Mouse (Mus musculus): ENCODE measurements at regions not wholly inside any gene's neighbourhood (a gene's known extent, or its start where the extent isn't known, plus 50 kb on each side); places are given as distances from the start of the nearest gene placed in this dataset.

DNA sequence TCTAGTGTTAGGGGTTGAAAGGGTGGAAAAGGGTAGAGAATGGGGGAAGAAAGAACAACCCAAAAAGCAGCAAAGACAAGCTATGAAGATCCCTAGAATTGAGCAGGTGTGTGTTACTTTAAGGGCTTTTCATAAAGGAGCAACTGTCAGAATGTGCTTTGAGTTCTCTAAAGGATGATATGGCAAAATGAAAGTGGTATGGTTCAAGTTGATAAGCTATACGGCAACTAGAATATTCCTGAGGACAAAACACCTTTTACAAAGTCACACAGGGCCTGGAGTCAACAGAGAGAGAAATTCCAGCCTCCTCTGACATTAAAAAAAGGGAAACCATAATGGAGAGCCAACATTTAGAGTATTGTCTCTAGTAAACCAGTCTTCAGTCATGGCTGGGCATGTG lies 320.6 kb upstream of the Pard3b start:
- no peak overlapping the region for H3K4me2 ChIP-seq
- no peak overlapping the region for H3K27ac ChIP-seq
- H3K9ac ChIP-seq, result no peak overlapping the region
- H3K4me1 ChIP-seq, result no peaks in the 10 kb centered on the region
- H3K4me3 ChIP-seq, result no peak overlapping the region
- WGBS, result 88% methylated on average over 1 of the region's 1 CpGs
- no peaks in the 10 kb centered on the region for H3K9me3 ChIP-seq
- ATAC-seq (replicated peaks), result no peak
- H3K36me3 ChIP-seq (replicated peaks), result no peaks in the 10 kb centered on the region
- H3K27me3 ChIP-seq (replicated peaks), result no peaks in the 10 kb centered on the region

DNA sequence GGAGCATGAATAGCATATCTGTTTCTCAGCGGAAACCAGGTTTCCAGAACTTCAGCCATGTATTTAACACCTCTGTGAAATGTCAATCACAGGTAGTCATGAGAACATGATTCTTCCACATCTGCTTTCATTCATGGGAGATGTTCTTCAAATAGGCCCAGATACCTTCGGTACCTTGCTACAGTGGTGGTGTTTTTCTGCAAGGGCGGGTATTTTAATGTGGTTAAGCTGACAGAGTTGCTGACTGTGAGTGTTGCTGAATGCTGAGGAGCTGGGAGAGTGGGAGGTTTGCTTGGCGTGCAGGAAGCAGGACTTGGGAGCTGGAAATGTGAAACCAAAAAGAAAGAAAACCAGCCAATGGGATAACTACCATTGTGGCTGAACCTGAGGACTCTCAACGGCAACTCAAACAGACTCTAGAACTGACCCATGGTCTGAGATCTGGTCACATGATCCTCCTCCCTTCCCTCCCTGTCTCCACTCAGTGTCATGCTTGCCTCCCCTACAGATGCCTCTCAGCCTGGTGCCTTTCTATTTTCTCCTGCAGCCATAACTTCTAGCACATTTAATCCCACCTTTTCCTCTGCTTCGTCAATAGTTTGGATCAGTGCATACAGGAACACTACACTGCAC lies 317.0 kb upstream of the Pard3b start:
- WGBS, result 84% methylated on average over 6 of the region's 6 CpGs
- no peak overlapping the region for H3K9ac ChIP-seq
- H3K4me1 ChIP-seq, result no peaks in the 10 kb centered on the region
- ATAC-seq (replicated peaks), result no peak
- H3K9me3 ChIP-seq, result no peaks in the 10 kb centered on the region
- H3K4me2 ChIP-seq, result no peak overlapping the region
- H3K36me3 ChIP-seq (replicated peaks), result no peaks in the 10 kb centered on the region
- H3K4me3 ChIP-seq, result no peak overlapping the region
- no peaks in the 10 kb centered on the region for H3K27me3 ChIP-seq (replicated peaks)
- H3K27ac ChIP-seq, result no peak overlapping the region

DNA sequence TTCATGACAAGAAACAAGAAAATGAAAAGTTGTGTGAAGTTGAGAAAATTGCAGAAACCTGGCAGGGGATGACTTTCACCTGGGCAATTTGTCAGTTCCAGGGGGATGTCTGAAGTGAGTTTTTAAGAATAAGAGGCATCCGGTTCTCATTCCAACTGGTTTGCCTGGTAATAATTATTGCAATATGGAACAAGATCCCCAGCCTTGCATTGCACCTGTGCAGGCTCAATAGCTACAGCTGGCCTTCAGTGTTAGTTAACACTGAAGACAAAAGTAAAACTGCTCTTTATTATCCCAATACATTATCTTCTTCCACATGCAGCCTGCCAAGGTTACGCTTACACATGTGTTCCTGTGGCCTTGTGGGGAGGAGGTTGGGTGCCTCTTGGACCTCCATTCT lies 307.2 kb upstream of the Pard3b start:
- 85% methylated on average over 2 of the region's 2 CpGs for WGBS
- Histone ChIP-seq H3K9ac (no peak overlapping the region), H3K27me3 (replicated peaks) (no peaks in the 10 kb centered on the region), H3K9me3 (no peaks in the 10 kb centered on the region), H3K36me3 (replicated peaks) (no peaks in the 10 kb centered on the region), H3K4me3 (no peak overlapping the region), H3K4me1 (no peaks in the 10 kb centered on the region), H3K27ac (no peak overlapping the region), H3K4me2 (no peak overlapping the region)
- ATAC-seq (replicated peaks), result no peak

DNA sequence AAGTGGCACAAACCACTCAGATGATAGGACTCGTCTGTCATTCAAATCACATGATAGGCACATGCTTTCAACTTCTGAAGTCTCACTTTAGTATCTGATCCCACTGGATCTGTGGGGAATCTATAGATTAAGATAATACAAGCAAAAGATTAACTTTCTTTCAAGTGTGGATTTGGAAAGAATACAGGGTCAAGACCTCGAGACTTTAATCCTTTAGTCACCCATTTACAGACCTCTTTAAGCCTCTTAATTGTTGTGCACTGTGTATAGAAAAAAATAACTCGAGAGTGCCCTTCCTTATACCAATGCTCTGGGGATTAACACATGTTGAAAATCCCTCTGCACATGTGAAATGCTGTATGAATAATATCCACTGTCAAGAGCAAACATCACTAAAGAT lies 306.7 kb upstream of the Pard3b start:
- 11% methylated on average over 3 of the region's 3 CpGs for WGBS
- Histone ChIP-seq H3K4me1 (no peaks in the 10 kb centered on the region), H3K4me2 (no peak overlapping the region), H3K27ac (no peak overlapping the region), H3K4me3 (no peak overlapping the region), H3K27me3 (replicated peaks) (no peaks in the 10 kb centered on the region), H3K36me3 (replicated peaks) (no peaks in the 10 kb centered on the region), H3K9me3 (no peaks in the 10 kb centered on the region), H3K9ac (no peak overlapping the region)
- ATAC-seq (replicated peaks), result no peak

DNA sequence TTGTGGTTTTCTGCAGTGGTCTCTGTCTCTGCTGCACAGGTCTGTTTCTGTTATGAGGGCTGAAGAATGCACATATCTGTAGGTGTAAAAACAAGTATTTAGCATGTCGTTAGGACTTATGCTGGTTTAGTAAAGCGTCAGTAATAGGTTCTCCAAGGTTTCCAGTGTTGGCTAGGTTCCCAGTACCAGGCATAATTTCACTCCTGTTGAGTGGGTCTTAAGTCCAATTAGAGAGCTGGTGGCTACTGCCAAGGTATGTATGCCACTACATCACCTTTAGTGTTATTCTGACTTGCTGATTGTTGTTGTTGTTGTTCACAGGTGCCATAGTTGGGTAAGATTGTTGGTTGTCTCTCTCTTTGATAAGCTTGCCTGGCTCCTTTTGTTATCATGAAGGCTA lies 302.3 kb upstream of the Pard3b start:
- no peaks in the 10 kb centered on the region for H3K4me1 ChIP-seq
- H3K4me3 ChIP-seq, result no peak overlapping the region
- H3K36me3 ChIP-seq (replicated peaks), result no peaks in the 10 kb centered on the region
- no peak for ATAC-seq (replicated peaks)
- no peaks in the 10 kb centered on the region for H3K9me3 ChIP-seq
- no peak overlapping the region for H3K9ac ChIP-seq
- H3K4me2 ChIP-seq, result no peak overlapping the region
- 82% methylated on average over 2 of the region's 2 CpGs for WGBS
- no peak overlapping the region for H3K27ac ChIP-seq
- no peaks in the 10 kb centered on the region for H3K27me3 ChIP-seq (replicated peaks)

DNA sequence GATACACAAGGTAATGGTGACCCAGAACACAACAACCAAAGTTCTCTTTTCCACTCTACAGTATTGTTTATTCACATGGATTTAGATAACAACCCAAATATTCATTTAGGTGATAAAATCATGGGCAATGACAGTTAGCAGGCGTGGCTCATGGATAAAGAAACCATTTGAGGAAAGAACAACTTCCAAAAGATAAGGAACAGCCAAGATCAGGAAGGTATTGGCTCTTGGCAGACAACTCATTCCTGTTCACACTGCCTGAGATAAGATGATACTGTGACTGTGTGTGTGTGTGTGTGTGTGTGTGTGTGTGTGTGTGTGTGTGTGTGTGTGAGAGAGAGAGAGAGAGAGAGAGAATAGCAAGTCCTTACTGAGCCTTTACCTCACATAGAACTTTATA lies 285.7 kb upstream of the Pard3b start:
- no peaks in the 10 kb centered on the region for H3K27me3 ChIP-seq (replicated peaks)
- no peak overlapping the region for H3K27ac ChIP-seq
- no peak overlapping the region for H3K4me3 ChIP-seq
- 91% methylated on average over 1 of the region's 1 CpGs for WGBS
- no peak overlapping the region for H3K9ac ChIP-seq
- no peaks in the 10 kb centered on the region for H3K9me3 ChIP-seq
- ATAC-seq (replicated peaks), result no peak
- no peaks in the 10 kb centered on the region for H3K36me3 ChIP-seq (replicated peaks)
- no peak overlapping the region for H3K4me2 ChIP-seq
- no peaks in the 10 kb centered on the region for H3K4me1 ChIP-seq

DNA sequence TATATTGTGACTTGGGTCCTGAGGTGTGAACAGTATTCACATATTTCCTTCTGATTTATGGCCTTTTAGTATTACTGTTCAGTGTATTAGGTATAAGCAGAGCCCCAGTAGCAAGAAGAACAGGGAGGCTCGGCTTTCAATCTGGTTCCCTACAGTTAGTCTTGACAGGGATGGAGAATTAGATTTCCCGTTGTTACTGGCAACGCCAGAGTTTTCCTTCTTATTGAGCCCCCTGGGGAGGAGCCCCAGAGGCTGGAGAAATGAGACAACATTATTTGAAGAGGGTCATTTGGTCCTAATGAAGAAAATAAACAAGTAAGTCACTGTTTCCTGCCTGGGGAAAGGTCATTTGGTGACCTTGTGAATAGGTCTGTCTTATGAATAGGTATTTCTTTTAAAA lies 285.1 kb upstream of the Pard3b start:
- Histone ChIP-seq H3K36me3 (replicated peaks) (no peaks in the 10 kb centered on the region), H3K27ac (no peak overlapping the region), H3K4me3 (no peak overlapping the region), H3K9me3 (no peaks in the 10 kb centered on the region), H3K27me3 (replicated peaks) (no peaks in the 10 kb centered on the region), H3K9ac (no peak overlapping the region), H3K4me1 (no peaks in the 10 kb centered on the region), H3K4me2 (no peak overlapping the region)
- 7% methylated on average over 3 of the region's 3 CpGs for WGBS
- ATAC-seq (replicated peaks), result no peak

DNA sequence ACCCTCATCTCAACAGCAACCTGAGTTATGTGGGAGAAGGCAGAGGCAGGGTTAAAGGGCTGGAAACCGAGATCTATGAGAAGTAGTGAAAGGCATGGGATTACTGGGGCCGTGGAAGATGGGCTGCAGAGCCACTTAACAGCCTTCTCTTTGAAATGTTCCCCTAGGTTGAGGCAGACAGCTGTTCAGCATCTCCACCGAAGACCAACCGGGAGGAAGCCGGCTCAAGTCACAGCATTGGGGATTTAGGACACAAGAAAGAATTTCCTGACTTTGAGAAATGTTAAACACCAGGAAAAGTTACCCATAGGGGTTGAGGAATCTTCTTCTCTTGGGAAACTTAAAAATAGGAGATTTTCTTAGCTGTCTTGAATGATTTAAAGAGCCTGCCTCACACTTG lies 283.4 kb upstream of the Pard3b start:
- H3K9ac ChIP-seq, result no peak overlapping the region
- no peak overlapping the region for H3K27ac ChIP-seq
- H3K4me3 ChIP-seq, result no peak overlapping the region
- H3K36me3 ChIP-seq (replicated peaks), result no peaks in the 10 kb centered on the region
- no peaks in the 10 kb centered on the region for H3K27me3 ChIP-seq (replicated peaks)
- H3K4me1 ChIP-seq, result 0 out of 2 replicates have a peak, but pooled peaks cover 6% of the 10 kb centered on the region
- 62% methylated on average over 5 of the region's 5 CpGs for WGBS
- H3K9me3 ChIP-seq, result no peaks in the 10 kb centered on the region
- no peak for ATAC-seq (replicated peaks)
- H3K4me2 ChIP-seq, result no peak overlapping the region

DNA sequence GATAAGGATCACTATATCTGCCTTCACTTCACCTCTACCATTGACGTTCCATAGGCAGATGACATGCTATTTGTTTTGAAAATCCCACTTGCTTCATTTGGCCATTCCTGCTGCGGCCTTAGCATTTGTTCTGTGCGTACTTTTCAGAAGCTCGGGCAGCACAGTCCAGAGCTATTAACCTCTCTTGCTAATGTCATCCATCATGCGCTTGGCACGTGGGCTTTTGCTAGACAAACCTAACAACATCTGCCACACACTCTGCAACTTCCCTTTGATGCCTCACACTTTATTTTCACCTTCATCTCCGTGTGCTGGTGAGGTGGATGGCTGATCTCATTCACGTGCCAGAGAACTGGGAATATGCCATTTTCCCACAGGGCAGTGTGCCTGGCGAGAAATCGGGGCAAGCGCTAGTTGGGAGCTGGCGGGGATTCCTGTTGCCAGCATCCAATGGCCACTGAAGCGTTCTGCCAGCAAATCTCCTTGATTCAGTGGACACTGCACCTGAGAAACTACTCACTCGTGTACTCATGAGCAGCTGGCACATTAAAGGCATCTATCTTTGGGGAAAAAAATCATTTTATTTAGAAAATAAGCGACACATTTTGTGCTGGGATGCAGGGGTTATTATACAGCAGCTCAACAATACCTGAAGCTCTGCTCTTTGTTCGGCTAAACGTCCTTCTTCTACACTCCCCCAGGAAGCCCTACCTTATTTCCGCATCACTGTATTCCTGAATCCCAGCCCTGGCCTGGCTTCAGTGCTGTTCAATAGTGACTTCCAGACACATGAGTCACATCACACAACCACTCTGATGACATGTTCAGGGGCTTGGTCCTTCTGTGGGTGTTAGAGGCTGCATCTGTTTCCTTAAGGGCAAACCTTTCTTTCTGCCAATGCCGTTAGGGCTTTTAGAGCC lies 279.4 kb upstream of the Pard3b start:
- Histone ChIP-seq H3K27me3 (replicated peaks) (no peaks in the 10 kb centered on the region), H3K4me2 (no peak overlapping the region), H3K36me3 (replicated peaks) (no peaks in the 10 kb centered on the region), H3K9ac (no peak overlapping the region), H3K9me3 (no peaks in the 10 kb centered on the region), H3K27ac (peak overlapping the region; percentile 29; the same call in 1 of the 2 replicates), H3K4me1 (0 out of 2 replicates have a peak, but pooled peaks cover 6% of the 10 kb centered on the region), H3K4me3 (no peak overlapping the region)
- 69% methylated on average over 19 of the region's 19 CpGs for WGBS
- no peak for ATAC-seq (replicated peaks)

DNA sequence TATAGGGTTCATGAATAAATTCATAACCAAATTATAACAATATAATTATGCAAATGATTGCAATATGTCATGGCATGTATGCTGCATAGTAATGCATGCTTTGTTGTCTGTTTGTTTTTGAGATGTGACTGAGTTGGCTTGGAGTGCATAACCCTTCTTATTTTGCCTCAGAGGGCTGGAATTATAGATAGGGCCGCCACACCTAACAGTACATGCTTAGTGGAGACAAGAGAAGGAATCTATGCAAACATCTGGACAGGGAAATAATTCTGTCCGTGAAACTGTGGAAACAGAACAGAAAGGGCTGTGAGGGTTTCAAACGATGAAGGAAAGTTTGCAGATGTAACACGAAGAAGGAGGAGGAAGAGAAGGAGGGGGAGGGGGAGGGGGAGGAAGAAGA lies 266.0 kb upstream of the Pard3b start:
- no peak overlapping the region for H3K4me2 ChIP-seq
- no peaks in the 10 kb centered on the region for H3K36me3 ChIP-seq (replicated peaks)
- no peaks in the 10 kb centered on the region for H3K9me3 ChIP-seq
- no peaks in the 10 kb centered on the region; the same call in 1 of the 2 replicates for H3K4me1 ChIP-seq
- no peak for ATAC-seq (replicated peaks)
- H3K4me3 ChIP-seq, result no peak overlapping the region
- H3K9ac ChIP-seq, result no peak overlapping the region
- H3K27ac ChIP-seq, result no peak overlapping the region
- H3K27me3 ChIP-seq (replicated peaks), result no peaks in the 10 kb centered on the region
- 75% methylated on average over 4 of the region's 4 CpGs for WGBS

DNA sequence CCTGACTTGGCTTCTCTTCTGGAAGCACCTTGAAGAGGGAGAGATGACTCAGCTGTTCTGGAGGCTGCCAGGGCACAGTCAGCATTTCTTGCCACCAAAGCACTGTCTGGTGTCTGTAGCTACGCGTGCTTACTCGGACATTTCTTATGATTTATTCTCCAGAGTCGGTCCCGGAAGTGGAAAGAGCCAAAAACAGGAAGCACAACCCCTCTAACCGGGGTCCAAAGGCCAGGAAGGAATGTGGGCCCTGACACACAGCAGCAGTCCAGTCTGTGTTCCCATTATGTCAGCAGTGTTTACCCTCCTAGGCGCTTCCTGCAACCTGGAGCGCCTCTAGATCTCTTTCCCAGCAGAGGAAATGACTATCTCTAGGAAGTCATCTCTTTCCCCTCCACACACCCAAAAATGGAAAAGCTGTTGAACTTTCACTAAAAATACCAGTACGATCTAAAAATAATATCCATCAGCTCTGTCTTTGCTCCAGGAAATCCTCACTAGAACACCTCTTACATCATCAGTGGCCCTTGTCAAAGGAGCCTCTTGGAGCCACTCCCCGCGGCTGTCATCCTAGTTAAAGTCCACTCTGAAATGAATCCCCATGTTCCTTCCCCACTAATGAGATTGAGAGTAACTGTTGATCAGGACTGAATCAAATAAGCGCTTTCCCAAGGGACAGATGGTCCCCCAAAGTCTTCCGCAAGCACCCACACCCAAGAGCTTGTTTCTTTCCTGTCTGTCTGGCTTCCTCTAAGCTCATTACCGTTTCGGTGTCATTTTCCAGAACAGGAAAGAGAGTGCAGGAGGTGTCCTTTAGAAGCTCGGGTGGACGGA lies 264.7 kb upstream of the Pard3b start:
- Histone ChIP-seq H3K4me3 (no peak overlapping the region), H3K4me2 (no peak overlapping the region), H3K27ac (no peak overlapping the region), H3K27me3 (replicated peaks) (no peaks in the 10 kb centered on the region), H3K4me1 (no peaks in the 10 kb centered on the region; the same call in 1 of the 2 replicates), H3K9ac (no peak overlapping the region), H3K36me3 (replicated peaks) (no peaks in the 10 kb centered on the region), H3K9me3 (no peaks in the 10 kb centered on the region)
- 80% methylated on average over 17 of the region's 17 CpGs for WGBS
- ATAC-seq (replicated peaks), result no peak

DNA sequence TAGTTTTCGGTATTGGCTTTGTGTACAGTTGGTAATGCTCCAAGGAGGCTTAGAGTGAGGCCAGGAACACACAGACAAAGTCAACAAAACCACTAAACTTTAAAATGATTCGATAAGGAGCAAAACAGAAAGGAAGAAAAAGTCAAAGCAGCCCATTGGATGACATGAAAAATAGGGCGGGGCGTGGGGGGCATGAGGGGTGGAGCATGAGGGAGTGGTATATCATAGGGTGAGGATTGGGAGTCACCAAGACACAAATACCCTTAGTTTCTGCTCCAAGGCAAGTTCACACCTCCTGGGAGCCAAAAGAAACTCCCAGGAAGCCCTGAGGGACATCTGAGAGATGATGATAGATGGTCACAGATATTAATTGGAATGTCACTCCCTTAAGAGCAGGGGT lies 262.2 kb upstream of the Pard3b start:
- Histone ChIP-seq H3K36me3 (replicated peaks) (no peaks in the 10 kb centered on the region), H3K4me2 (no peak overlapping the region), H3K27ac (no peak overlapping the region), H3K4me3 (no peak overlapping the region), H3K9ac (no peak overlapping the region), H3K9me3 (no peaks in the 10 kb centered on the region), H3K4me1 (peaks cover 3% of the 10 kb centered on the region; the same call in 1 of the 2 replicates), H3K27me3 (replicated peaks) (no peaks in the 10 kb centered on the region)
- 58% methylated on average over 4 of the region's 4 CpGs for WGBS
- ATAC-seq (replicated peaks), result no peak

Measured in midbrain, embryonic 15.5 days (tissue).